Mouse (Mus musculus) kidney, postnatal 4 days (tissue): ENCODE data around the gene Tek.
"Not testable (repeated sequence)": the region's sequence is repeated elsewhere in the genome, so short reads cannot be mapped to it uniquely, and the experiment has no call there.

Experiments used
- DNase-seq, 2 experiments: peaks; one replicate each; pipeline ENCODE4 v3.0.0; 2021; ENCODE audit warnings: mixed read lengths in 2 of 2

Tek gene

DNA sequence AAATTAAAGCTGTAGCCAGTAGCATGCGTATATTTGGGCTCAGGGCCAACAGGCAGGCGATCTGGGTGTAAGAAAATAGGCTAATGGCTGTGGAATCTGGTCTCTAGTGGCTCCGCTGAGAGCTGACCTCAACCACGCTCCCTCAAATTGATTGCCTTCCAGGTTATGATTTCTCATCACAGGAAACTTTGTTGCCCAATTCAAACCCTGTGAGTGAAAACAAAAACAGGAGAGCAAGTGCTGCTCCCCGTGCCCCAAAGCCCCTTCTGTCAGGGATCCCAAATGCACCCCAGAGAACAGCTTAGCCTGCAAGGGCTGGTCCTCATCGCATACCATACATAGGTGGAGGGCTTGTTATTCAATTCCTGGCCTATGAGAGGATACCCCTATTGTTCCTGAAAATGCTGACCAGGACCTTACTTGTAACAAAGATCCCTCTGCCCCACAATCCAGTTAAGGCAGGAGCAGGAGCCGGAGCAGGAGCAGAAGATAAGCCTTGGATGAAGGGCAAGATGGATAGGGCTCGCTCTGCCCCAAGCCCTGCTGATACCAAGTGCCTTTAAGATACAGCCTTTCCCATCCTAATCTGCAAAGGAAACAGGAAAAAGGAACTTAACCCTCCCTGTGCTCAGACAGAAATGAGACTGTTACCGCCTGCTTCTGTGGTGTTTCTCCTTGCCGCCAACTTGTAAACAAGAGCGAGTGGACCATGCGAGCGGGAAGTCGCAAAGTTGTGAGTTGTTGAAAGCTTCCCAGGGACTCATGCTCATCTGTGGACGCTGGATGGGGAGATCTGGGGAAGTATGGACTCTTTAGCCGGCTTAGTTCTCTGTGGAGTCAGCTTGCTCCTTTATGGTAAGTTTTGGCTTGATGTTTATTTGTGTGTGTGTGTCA lies at the start of gene Tek:
Tek (plus strand) TSS at position 452 of the 894 bp plus-strand sequence.
- peak; percentile 22 to 42 for DNase-seq

DNA sequence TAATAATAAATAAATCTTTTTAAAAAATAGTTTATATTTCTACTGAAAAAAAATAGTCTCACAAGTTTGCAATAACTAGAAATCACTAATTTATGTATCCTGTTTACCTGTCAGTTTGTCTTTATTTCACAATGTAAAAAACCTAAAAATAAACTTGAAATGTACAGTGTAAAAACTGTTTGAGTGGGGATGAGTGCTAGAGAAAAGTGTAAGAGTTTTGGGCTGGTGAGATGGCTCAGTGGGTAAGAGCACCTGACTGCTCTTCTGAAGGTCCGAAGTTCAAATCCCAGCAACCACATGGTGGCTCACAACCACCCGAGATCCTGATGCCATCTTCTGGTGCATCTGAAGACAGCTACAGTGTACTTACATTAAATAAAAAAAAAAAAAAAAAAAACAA lies 49.3 kb upstream of the Tek start:
- not testable (repeated sequence) for DNase-seq

DNA sequence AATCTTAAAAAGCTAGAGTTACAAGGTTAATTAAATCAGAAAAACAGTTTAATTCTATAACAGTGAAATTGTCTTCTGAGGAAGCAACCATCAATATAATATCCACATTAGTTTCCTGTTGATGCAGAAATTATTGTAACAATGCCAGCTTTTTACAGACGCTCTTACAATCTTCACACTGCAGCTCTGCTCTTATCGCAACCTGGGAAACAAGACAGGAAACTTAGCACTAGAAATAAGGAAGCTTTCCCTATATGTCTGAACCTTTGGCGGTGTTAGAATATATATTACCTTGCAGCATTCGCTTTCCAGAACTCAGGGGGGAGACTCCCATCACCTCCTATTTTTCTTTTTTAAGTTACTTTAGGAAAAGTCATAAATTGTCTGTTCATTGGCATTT lies 48.0 kb upstream of the Tek start:
- no peak for DNase-seq

DNA sequence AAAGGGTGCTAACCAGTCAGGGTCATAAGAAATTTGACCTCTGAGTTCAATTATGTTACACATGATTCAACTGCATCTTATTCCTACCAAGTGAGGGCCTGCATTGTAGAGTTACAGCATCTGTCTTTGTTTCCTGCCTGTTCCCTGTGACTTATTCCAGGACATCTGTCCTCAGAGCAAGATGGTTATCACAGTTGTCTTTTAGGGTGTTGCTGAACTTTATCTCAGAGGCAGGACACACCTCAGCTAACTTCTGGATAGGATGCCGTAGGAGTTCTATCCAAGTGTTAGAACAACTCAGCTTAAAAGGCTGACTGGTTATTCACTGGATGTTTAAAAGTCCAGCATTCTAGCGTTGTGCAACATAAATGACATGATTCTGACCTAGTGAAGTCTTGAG lies 46.9 kb upstream of the Tek start:
- no peak for DNase-seq

DNA sequence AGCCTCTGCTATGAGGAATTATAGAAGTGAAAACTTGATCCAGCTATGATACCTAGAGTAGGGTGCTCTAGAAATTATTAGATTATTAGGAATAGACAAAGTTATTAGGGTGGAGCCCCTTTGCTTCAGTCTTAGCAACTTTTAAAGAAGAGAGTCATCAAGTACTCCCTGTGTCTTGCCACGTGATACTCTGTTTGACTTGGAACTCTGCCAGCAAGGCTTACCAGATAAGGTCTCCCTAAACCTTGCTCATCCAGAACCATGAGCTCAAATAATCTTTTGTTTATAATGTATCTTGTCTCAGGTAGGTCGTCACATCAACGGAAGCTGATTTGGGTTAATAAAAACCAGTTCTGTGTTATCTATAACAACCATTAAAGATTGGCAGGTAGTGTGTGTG lies 42.7 kb upstream of the Tek start:
- DNase-seq: no peak

DNA sequence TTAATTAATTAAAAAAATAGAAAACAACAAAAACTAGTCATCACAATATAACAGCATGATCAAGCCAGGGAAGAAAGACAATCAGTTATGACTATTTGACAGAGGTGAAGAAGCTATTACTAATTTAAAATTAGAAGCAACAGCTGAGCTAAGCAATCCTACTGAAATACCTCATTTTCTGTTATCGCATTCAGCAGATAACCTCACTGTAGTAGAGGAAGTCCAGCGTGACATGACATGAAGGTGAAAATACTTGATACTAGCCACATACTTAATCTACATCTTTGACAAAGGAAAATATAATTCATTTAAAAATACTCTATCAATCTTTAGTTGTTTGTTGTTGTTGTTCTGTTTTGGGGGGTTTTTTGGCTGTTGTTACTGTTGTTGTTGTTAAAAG lies 28.1 kb upstream of the Tek start:
- DNase-seq: no peak

DNA sequence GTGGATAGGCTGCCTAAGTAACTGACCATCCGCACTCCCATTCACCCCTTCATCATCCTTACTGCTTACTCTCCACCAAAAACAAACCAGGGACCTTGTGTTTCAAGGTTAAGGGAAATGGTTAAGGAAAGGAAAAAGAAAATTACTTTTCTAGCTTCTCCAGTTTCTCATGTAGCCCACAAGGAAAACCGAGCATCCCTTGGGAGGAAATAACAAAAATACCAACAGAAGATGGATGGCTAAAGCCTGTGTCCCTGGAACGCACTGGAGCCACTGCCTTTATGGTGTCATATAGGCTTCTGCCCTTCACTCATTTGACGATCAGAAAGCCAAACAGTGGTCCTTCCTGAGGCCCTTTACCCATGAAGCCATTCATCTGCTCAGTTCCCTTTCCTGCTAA lies 27.7 kb upstream of the Tek start:
- peak in 1 of 2 experiments; percentile 10 for DNase-seq

DNA sequence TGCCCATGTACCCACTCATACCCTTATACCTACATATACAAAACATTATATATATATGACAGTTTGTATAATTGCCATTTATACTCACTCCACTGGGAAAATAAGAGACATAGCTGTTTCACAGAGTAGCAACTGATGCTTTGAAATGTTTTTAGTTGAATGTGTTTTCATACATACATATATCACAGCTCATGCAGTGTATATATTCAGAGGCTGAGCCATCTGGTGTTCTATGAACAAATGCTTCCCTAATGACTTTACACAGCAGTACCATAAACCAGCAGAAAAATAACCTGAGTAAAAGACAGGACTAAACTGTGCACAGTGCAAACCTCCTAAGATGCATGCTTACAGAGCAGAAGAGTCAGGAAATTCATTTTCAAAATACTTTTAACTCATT lies 25.3 kb upstream of the Tek start:
- DNase-seq: no peak

DNA sequence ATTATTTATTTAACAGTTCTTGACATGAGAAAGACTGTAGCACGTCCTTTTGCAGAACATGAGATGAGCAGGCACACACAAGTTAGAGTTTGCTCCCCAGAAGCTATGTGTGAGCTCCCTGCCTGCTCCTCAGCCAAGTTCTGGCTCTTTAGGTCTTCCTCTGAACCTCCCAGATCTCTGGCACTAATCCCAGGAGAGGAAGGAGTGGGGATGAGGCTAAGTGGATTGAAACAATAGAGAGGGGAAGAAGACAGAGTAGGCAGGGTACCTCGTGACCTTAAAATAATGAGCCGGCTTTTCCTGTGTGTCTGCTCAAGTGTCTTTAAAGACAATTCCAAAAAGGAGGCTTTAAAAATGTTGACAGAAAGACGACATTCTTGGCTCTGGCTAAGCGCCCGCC lies 23.9 kb upstream of the Tek start:
- DNase-seq: peak in 1 of 2 experiments; percentile 16

DNA sequence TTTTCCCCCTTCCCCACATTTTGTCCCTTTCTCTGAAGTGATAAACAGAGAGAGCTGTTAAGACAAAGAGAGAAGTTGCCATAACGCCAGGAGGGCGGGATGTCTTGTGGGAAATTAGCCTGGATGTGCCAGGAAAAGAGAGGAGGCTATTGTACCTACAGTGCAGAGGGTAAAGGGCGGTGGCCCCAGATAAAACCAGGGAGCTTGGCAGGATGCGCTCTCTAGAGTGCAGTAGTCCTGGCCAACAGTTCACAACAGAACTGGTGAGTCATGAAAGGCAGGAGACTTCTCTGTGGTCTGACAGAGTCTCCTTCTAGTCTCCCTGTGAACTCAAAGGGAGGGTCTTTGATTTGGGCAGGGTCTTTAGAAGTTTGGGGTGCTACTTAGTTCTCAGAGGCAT lies 13.3 kb upstream of the Tek start:
- no peak for DNase-seq

DNA sequence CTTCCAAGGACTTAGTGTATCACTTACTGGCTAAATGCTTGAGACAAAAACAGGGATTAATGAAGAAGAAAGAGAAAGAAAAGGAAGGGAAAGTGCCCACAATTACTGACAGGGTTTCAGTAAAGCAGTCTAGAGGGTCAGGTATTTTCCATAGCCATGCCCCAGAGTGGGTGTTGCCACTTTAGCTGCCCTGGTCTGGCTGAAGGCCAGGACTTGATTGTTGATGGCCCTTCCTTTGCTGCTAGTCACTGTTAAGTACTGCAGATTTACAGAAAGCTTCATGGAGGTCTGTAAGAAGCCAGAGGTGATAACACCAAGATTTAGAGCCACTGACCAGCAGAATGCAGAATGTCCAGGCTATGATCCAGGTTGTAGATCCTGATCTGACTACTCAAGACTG lies 6.4 kb upstream of the Tek start:
- DNase-seq: peak; percentile 18 to 31

DNA sequence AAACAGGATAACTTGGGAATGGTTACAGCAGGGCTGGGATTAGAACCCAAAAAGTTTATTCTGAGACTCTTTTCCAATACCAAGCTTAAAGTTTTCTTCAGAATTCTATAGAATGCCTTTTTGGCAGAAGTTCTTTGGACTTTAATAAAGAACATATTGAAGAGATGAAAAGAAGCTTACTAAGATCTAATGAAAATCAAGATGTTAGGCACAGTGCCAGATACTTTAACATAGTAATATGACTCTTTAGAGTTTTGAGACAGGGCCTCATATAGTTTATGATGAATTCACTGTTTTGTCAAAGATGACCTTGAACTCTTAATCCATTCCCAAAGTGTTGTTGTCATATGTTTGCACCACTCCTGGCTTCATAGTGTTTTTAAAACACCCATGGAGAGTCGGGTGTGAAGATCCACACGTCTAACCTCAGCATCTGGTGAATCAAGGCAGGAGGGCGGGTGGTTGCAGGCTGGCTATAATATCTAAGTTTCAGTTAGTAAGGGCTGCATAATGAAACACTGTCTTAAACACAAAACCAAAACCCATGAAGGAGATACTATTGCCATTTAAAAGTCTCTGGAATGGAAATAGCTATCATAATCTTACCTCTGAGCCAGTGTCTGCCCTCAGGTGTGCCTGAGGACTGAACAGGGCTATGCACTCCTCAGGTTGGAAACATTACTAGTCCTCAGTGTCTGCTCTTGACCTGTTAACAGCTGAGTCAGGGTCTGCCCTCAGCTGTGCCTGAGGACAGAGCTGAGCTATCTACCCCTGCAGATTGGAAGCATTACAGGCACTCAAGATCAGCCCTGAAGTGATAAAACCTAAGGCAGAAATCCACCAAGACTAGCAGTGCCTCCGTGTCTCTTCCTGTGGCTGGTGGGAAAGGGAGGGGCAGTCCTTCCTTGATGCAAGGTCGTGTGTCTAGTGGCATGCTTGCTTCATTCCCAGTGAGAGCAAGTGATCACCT lies 1.5 kb upstream of the Tek start:
- no peak for DNase-seq

DNA sequence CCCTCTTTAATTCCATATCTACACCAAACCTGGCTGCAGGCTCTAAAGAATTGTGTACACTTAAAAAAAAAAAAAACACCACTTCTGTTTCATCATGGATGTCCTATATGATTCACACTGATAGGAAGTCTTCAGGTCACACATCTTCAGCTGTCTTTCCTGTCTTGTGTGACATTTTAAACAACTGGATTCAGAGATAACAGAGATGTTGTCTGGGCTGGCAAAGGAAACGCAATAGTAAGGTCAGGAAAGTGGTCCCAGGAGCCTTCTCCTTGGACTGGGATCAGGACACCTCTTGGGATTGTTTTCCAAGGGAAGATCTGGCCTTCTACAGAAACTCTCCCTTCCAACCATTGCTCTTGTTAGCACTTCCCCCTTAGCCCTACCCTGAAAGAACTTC lies 2.7 kb downstream of the Tek start:
- DNase-seq: no peak

DNA sequence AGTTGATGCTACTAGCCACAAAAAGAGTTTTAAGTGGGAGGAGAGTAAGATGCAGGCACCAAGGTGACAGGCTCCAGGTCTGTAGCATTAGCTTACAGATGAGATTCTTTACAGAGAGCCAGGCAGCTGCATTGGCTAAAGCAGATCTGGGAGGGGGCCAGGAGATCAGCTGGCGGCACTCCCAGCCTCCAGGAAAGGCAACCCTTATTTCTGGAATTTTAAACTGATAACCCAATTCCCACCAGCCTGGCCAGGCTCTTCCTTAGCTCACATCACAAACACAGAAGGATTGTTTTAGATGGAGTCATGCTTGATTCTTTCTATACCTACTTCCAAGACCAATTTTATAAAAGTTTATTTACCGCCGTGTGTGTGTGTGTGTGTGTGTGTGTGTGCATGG lies 6.7 kb downstream of the Tek start:
- DNase-seq: peak; percentile 46 to 66

DNA sequence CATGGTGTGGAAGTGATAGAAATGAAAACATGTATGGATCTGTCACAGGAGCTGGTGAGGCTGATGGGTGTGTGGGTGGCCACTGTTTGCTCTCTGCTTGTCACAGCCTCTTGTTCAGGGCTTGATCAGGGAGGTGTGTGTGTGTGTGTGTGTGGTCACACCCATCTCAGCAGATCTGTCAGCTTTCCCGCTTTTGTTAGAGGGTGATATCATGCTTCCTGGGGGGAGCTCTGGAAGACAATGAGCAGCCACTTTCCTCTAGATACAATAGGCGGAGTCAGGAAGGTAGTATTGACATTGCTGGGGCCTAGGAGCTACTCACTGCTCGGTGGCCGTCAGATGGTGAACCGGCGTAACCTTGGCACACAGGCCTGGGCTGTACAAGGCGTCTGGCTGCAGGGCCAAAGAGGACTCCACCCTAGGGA lies 7.3 kb downstream of the Tek start:
- peak; percentile 31 to 52 for DNase-seq

DNA sequence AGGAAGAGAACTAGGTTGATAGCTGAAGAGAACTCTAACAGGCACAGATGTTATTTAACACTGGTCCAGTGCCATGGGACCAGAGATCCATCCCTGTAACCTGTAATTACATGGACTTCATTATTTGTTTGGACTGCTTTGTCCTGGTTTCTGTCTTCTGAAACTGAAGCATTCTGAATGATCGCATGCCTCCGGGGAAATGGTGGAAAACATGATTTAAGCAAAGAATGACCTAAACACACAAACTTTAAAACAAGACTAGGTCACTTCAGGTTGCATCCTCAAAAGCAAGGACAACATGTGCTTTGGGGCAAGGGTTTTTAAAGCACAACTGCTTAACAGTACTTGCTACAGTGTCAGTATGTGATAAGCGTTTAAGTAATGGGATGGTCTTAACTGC lies 8.2 kb downstream of the Tek start:
- no peak for DNase-seq

DNA sequence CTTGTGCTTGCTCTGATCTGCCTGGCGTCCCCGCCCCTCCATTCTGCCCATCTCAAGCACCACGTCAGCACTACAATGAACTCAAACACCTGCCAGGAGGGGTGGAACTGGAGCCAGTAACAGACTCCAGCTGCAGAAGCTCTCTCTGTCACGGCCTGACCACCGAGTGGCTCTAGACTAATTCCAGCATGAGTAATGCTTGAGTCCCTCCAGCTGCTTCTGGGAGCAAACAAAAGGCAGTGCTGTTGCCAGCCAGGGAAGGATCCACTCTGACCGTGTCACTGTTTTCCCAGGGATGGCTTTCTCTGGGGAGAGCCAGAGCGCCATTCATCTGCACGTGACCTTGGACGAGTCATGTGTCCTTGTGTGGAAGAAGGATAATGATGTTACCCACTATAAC lies 13.4 kb downstream of the Tek start:
- DNase-seq: peak; percentile 65 to 72

DNA sequence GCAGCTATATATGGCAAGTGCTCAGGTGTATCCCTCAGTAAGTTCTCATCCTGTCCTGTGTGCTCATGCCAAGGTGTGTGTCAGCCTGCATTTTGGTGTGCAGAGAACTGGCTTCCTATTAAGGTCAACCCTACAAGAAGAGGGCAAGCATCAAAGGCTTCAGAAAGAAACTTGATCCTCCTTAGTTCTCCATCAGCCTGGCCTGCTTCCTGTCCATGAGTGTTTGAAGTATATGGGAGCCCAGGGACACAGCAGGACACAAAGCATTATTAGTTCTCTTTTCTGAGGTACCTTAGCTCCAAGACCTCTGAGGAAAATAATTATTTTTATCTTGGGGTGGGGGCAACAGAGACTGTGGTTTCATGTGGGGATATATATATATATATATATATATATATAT lies 26.1 kb downstream of the Tek start:
- DNase-seq: no peak

DNA sequence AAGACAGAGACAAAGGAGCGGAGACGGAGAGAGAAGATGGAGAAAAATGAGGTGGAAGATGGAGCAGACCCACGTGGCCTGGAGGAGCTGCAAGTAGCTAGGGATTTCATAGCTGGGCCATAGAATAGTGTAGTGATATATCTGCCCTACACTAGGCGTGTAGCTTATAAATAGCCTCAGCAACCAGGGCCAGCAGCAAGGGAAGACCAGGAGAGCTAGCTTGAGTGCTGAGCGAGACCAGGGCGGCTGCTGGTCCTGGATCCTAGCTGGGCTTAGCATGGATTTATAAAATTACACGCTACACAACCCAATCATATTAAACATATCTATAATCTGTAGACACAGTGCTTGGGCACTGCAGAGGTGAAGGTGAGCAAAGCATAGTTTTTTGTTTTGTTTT lies 27.1 kb downstream of the Tek start:
- no peak for DNase-seq

DNA sequence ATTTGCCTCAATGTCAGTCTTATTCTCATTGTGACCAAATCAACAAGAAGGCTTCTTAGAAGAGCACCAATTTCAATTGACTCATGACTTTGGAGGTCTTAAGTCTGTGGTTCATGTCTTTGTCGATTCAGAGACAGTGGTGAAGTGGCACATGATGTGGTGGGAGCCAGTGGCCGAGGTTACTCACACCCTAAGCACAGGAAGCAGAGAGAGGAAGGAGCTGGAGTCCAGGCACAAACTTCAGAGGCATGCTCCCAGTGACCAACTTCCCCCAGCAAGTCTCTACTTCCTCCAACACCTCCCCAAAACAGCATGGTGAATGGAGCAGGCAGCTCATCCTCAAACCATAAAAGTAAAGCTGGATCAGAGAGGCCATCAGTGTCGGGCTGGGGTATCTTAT lies 29.5 kb downstream of the Tek start:
- DNase-seq: no peak

DNA sequence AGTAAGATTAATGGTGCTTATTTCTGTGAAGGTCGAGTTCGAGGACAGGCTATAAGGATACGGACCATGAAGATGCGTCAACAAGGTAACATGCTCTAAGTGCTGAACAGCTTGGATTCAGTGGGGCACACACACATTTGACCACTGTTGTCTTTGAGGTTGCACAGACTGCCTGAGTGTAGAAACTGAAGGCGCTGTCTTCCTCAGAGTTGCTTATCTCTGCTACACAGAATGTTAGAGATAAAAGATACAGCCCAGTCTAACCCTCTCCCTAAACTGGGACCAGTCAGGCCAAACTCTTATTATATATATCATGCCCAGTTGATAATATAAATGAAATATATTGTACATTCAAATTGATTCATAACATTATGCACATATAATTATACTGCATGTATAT lies 42.0 kb downstream of the Tek start:
- no peak for DNase-seq

DNA sequence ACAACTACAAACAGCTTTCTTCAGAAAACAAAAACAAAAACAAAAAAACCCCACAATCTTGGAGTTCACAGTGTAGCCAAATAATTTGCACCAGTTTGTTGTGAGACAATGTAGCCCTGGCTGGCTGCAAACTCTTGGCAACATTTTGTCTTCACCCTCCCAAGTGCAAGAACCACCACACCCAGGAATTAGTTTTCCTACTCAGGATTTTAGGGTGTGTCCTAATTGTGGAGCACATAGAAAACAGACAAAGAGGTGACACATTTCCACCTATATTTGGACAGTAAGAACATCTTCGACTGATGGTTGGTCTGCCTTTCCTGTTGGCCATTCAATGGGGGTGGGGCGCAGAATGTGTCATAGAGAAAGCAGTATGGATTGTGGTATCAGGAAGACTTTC lies 46.8 kb downstream of the Tek start:
- no peak for DNase-seq

DNA sequence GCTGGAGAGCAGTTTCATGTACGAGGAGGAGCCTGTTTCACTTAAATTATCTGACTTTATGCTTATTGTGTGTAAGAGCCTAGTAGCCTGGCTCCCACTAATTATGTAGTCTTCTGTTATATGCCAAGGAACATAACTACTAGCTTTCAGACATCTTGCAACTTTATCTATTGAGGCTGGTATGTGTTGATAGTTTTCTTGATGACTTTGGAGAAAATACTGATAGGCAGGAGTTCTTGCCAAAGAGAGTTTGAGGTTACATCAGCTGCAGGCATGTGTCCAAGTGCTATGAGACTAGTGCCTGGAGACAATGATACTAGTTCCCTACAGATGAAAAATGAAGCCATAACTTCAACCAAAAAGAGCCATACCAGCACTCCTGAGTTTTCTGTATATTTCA lies 64.1 kb downstream of the Tek start:
- peak in 1 of 2 experiments; percentile 11 for DNase-seq

DNA sequence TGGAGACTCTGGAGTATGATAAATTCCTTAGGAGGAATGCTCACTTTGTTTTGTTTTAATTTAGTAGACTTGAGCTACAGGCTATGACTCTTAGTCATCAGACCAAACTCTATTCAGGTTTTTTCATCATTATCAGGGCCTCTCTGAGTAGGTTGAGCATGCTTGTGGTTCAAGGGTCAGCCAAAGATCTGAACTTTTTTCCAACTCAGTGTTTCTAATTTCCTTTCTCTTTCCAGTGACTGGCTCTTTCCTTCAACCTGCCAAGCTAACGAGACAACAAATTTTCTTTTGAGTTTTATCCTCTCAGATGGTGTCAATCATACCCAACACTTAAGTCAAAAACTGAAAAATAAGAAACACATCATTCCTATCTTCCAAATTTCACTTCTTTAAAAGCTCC lies 71.5 kb downstream of the Tek start:
- DNase-seq: no peak
